Comparison of ENCODE assay signal across 3 mouse cellular contexts in genomic region chr8:92791999-92792398, GRCm38 (mm10). TPM values are rescaled to one million over a fixed set of nuclear protein-coding genes. Genes with fewer than 3 reads are reported as not detected.
"Had no signal": no experiment of that assay in that cellular context is flagged by ENCODE, and none has a peak within 500 bp of the region (broad histone marks: within the 10 kb centered on the region; RNA-seq: fewer than 3 reads in every experiment).

No protein-coding gene starts in this region.

RNA-seq across cellular contexts. Expression of gene Mmp2, which starts 35.1 kb away (rescaled TPM):
- total RNA-seq: megakaryocyte, adult 5-6 weeks; monocyte, adult 5-6 weeks; neutrophil, adult 5-6 weeks had no signal
